Mouse (Mus musculus) CH12F3 (cell line): ENCODE results near the gene Ptpn3.

ENCODE experiments used
- in situ Hi-C: fragments of 300-500 bp; cut with MboI; formaldehyde crosslinking; loops from 2 replicates; pipeline ENCODE4 v1.14.3; 2020; ENCODE audit warnings: low sequenced_read_pairs

The Ptpn3 gene

GRCm38 (mm10) chr4:57172861-57173260 is 128.8 kb downstream of the Ptpn3 start:
- in situ Hi-C loops = no loop called here

DNA sequence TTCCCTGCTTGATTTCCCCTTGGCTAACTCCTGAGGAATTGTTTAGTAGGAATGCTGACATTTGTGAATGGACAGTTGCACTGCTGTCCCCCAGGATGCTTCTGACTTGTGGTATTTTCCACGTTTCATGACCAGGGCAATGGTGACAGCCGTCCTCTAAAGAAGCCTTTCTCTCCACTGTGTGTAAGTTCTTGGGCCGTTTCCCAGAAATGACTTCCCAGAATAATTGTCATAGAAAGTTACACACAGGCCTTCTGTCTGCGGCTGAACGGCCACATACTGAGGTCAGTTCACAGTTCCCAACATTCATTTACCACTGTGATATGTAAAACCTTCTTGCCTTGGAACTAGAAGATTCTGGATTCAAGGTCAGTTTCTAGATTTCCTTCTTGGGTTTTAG is 129.8 kb downstream of the Ptpn3 start:
- in situ Hi-C loops = no loop called here

- in situ Hi-C loops = no loop called here
Measured at GRCm38 (mm10) chr4:57168680-57169079, 133.0 kb downstream of the Ptpn3 start.

GRCm38 (mm10) chr4:57168277-57168676 is 133.4 kb downstream of the Ptpn3 start:
- in situ Hi-C loops = no loop called here

DNA sequence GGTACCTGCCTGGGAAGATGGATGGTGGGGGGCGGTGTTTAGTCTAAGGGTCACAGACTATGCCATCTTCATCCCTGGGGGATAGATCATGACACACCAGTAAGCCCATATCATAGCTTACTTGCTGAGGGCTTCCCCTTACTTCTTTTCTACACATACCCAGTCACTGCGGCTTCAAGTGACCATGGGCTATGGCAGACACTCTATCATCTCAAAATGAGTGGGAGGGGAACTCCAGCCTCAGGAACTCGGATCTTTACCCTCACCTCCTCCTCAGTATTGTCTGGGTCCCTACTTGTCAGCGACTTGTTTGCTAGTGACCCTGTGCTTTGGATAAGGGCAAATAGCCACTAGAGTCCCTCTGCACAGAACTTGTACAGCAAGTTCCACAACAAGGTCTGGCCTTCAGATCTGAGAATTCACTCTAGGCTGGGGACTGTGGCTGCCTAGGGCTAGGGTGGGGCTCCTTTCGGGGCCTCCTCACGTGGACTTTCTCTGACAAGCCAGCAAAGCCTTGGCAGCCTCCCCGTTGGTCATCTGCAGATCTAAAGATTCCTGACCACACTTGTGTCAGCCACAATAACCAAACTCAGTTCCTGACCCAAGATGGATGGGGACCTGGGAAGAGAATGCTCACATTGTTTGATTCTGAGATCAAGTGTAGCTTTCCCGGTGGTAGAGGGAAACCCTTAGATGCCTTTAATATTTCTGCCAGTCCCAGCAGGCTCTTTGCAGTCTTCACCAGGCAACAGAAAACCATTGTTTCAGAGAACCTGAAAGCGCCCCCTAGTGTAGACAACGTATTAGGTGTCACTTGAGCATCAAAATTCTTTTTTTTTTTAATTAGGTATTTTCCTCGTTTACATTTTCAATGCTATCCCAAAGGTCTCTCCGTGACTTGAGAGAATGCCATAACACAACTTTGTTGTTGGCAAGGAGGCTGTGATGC is 134.4 kb downstream of the Ptpn3 start:
- in situ Hi-C loops = no loop called here

- in situ Hi-C loops = no loop called here
Measured at GRCm38 (mm10) chr4:57165654-57166053, 136.0 kb downstream of the Ptpn3 start.

GRCm38 (mm10) chr4:57164578-57165210 is 136.9 kb downstream of the Ptpn3 start:
- in situ Hi-C loops = no loop called here

DNA sequence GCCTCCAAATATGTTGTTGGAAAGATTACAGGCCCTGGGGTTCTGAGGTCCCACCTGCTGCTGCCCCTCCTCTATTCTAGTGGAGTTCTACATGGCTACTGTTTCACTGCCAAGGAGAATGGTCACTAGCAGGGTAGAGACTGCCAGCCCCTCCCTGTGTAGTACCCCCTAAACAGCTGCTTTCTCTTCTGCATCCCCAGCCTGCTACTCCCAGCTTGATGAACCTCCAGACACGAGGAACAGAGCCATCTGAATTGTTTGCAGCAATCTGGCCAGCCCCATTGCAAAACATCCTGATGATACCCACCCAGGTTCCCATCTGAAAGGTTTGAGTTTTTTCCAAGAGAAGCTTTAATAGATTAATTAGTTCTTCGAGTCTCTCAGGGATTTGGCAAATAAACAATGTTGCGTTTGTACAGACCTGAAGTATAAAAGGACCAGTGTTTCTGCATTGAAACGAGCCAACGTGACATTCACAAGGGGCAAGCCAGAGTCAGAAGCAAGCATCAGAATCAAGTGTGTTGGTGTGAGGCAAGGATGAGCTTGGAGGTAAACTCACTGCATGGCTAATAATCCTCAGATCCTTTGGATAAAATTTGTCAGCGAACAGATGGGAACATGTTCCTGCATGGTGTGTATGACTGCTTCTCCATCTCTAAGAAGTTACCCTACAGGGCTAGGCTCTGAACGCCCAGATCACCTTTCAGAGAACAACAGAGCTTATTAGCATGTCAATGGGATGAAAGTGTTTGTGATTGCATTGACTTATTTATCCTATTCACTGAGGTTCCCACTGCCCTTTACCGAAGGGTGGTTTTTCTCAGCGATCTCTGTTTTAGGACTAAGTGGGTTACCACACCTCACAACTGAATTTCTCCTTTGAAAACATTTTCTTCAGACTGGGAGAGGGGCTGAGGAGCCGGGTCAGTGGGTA is 138.6 kb downstream of the Ptpn3 start:
- in situ Hi-C loops = no loop called here

DNA sequence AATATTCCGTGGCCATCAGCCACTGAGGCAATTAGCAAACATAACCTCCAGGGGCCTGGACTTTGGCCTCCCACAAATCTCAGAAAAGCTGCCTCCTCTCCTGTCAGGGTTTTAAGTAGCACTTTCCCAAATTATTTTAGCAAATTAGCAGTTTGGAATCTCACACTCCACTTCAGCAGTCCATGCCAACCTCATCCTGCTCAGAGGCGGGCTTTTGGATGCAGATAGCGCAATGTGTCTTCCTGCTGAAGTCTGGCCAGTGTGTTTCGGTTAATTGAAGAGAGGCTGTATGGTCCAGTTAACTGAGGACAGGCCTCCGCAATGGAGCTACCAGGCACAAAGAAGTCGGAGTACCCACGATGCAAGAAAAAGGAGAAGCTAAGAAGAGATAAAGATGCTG is 141.1 kb downstream of the Ptpn3 start:
- in situ Hi-C loops = no loop called here

- in situ Hi-C loops = no loop called here
Measured at GRCm38 (mm10) chr4:57156549-57157169, 145.0 kb downstream of the Ptpn3 start.

DNA sequence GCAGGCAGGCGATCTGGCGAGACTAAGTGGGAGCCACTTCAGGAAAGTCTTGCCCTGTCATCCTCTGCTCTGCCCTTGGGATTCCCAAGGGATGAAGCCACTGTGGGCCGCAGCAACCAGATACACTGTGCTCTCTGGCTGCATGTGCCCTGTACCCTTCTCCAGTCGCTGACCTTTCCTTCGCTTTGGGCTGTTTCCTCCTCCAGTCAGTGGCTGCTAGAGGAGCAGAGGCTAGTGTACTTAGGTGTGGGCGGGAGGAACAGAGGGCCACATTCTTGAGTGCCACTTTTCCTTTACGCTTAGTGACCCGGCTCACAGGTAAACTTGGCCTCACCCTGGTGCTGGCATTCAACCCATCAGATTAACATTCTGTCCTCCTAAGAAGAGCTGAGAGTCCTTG is 147.8 kb downstream of the Ptpn3 start:
- in situ Hi-C loops = no loop called here

GRCm38 (mm10) chr4:57153068-57153835 is 148.4 kb downstream of the Ptpn3 start:
- in situ Hi-C loops = no loop called here

GRCm38 (mm10) chr4:57148182-57148581 is 153.5 kb downstream of the Ptpn3 start:
- in situ Hi-C loops = no loop called here

GRCm38 (mm10) chr4:57143026-57143937 is 158.4 kb downstream of the Ptpn3 start, which contains the start of gene Epb41l4b:
Epb41l4b (minus strand) TSS chr4:57143437.
- in situ Hi-C loops = no loop called here

- in situ Hi-C loops = no loop called here
Measured at GRCm38 (mm10) chr4:57142374-57143025, 159.1 kb downstream of the Ptpn3 start.

DNA sequence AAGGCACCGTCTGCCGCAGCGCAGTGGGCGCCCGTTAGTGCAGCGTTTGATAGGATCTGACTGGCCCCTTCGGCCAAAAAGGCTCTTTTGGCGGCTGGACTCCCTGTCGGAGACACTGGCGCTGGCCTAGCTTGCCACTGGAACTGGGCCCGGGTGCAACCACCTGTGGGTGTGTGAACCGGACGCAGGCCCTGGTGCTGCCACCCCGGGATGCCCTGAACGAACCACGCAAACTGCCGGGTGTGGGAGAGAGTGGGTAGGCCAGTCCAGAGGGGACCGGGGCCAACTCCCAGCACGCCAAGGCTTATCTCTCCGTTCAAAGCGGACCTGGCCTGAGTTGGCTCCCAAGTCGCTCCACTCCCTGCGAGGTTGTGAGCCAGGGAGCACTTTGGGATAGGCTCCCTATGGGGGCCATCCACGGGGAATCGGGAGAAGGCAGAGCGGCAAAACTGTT is 159.7 kb downstream of the Ptpn3 start:
- in situ Hi-C loops = no loop called here

DNA sequence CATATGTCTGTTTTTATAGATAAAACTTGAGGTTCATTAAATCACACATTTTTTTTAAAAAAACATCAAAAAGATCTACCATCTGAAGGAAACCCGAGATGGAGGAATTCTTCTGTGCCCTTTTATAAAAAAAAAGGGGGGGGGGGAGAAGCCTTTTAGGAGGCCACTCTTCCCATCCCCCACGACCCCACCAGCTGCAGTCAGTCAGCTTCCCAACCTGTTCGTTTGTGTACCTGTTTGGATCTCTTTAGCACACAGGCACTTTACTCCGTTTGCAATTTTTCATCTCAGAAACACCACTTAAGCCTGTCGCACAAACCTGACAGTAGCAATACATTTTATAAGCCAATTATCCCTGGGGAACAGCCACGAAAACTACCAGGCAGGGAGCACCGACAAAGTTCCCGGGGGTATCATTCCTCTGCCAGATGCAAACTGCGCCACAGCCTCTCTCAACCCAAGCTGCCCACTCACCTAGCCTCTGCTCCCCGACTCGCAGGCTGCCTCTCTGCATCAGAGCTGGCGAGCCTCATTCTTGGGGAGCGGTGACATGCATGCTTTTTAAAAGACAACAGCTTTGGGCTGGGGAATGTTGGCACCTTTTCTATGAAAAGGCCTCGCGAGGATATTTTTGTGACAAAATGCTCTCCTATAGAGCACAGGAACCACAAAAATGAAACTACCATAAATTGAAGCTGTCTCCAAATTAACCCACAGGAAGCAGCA is 160.5 kb downstream of the Ptpn3 start:
- in situ Hi-C loops = no loop called here
